Mouse (Mus musculus) forebrain, embryonic 16.5 days (tissue): ENCODE measurements around the gene Tmem38b. TPM values are rescaled to one million over a fixed set of nuclear protein-coding genes. Genes with fewer than 3 reads are reported as not detected.
"Not testable (repeated sequence)": the region's sequence is repeated elsewhere in the genome, so short reads cannot be mapped to it uniquely, and the experiment has no call there.

Experiments used
- ATAC-seq: fragments of 200-750 bp; cut with Nextera tagmentation; 2 replicates; pipeline ENCODE4 v1.8.0; 2017; ENCODE audit warnings: mild to moderate bottlenecking, moderate library complexity
- H3K27ac ChIP-seq: fragments of 300-500 bp; sonication (generic); 2 replicates; pipeline ENCODE4 v1.5.1; 2014; ENCODE audit warnings: low read length, control low read depth
- H3K27me3 ChIP-seq: fragments of 300-500 bp; sonication (generic); replicated peaks from 2 replicates; pipeline ENCODE4 v1.6.1; 2014; ENCODE audit warnings: low read length; ENCODE audit not compliant: control insufficient read depth, insufficient read depth
- H3K36me3 ChIP-seq: fragments of 300-500 bp; sonication (generic); 2 replicates; pipeline ENCODE4 v1.6.1; 2014; ENCODE audit not compliant: control insufficient read depth, insufficient read depth
- H3K4me1 ChIP-seq: fragments of 300-500 bp; sonication (generic); replicated peaks from 2 replicates; pipeline ENCODE4 v1.6.1; 2014; ENCODE audit warnings: low read length; ENCODE audit not compliant: control insufficient read depth, insufficient read depth
- H3K4me2 ChIP-seq: fragments of 300-500 bp; sonication (generic); 2 replicates; pipeline ENCODE4 v1.6.1; 2014; ENCODE audit warnings: mild to moderate bottlenecking, low read length, control low read depth
- H3K4me3 ChIP-seq: fragments of 300-500 bp; sonication (generic); replicated peaks from 2 replicates; pipeline ENCODE4 v1.5.1; 2014; ENCODE audit warnings: mild to moderate bottlenecking, low read length, control low read depth
- H3K9ac ChIP-seq: fragments of 300-500 bp; sonication (generic); replicated peaks from 2 replicates; pipeline ENCODE4 v1.6.1; 2014; ENCODE audit warnings: low read depth, low read length, control low read depth
- H3K9me3 ChIP-seq: fragments of 300-500 bp; sonication (generic); 2 replicates; pipeline ENCODE4 v1.6.1; 2016; ENCODE audit warnings: low read length; ENCODE audit not compliant: control insufficient read depth
- WGBS: fragments of 180-500 bp; shearing (Covaris S2); extraction: QIAGEN DNeasy Blood & Tissue Kit; methylation state at CpG from one replicate; pipeline ENCODE4 v1.1.7; 2014; 5-methylcytosine and 5-hydroxymethylcytosine counted together
- polyA plus RNA-seq: library from polyadenylated mRNA; unstranded; fragments of >200 nt; fragmentation: Nextera tagmentation; extraction: Ambion mirVana; gene quantifications from 2 replicates; pipeline ENCODE4 v1.2.1, GENCODE M21; 2015

The Tmem38b gene
- polyA plus RNA-seq, 1 experiment from 2014 or later = 6.8 TPM

DNA sequence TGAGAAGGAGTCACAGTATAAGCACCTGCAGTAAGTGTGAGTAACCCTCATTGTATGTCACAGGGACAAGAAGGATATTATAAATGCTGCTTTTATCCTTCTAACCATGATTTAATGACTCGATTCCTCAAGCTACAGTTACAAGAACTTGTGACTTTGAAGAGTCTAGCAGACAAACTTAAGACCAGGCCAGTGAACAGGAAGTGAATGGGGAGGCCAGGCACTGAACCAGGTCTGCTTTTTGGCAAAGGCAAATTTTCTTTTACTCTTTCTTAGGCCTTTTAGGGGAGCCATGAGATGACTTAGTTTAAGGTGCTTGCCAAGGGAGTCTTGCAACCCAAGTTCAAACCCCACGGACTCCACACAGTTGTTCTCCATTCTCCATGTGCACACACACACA is 30.1 kb upstream of the Tmem38b start:
- Histone ChIP-seq H3K4me1 (0 out of 2 replicates have a peak, but pooled peaks cover 9% of the 10 kb centered on the region), H3K4me3 (no peak overlapping the region), H3K27ac (no peak overlapping the region), H3K36me3 (no peaks in the 10 kb centered on the region), H3K9ac (no peak overlapping the region), H3K4me2 (no peak overlapping the region), H3K9me3 (no peaks in the 10 kb centered on the region), H3K27me3 (no peaks in the 10 kb centered on the region)
- no peak for ATAC-seq
- 88% methylated on average over 2 of the region's 2 CpGs for WGBS

- Histone ChIP-seq H3K9ac (peak overlapping the region; percentile 37; the same call in 1 of the 2 replicates), H3K27me3 (no peaks in the 10 kb centered on the region), H3K9me3 (no peaks in the 10 kb centered on the region), H3K36me3 (no peaks in the 10 kb centered on the region), H3K4me2 (peak overlapping the region; percentile 30), H3K27ac (no peak overlapping the region), H3K4me3 (no peak overlapping the region), H3K4me1 (0 out of 2 replicates have a peak, but pooled peaks cover 9% of the 10 kb centered on the region)
- ATAC-seq = peak; percentile 77
- WGBS = 4% methylated on average over 18 of the region's 18 CpGs
These were observed 28.7 kb upstream of the Tmem38b start for GRCm38 (mm10) chr4:53796865-53797772.

DNA sequence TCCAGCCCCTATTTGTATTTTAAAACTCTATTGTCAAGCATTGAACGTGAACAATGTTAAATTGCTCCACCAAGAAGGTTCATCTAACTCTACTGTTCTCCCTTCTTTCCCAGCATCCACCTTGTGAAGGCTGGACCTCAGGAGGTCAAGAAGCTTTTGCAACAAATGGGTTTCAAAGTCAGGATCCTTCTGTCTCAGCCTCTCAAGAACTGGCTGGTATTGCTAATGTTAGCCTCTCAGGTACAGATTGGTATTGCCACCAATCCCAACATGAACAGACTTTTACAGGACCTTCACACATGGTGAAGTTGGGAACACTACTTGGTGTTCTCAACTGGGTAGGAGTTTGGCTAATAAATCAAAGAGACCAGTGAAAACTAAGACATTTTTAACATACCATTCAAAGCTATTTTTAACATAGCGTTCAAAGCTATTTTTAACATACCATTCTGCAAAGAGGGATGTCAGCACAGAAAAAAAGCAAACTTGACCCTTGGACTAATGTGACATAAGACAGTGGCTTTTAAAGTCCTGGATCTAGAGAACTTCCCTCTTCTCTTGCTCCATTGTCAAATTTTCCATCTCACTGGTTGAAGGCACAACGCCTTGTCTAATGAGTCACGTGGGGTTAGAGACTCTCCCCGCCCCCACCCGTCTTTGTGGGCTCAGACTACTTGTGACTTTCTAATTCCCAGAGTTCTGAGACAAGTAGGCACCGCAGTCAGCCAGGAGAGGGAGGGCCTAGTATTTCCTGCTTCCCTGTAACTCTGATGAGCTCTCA is 26.8 kb upstream of the Tmem38b start:
- 32% methylated on average over 7 of the region's 7 CpGs for WGBS
- no peaks in the 10 kb centered on the region for H3K36me3 ChIP-seq
- no peaks in the 10 kb centered on the region for H3K9me3 ChIP-seq
- H3K9ac ChIP-seq = no peak overlapping the region
- no peak overlapping the region for H3K27ac ChIP-seq
- no peak overlapping the region for H3K4me2 ChIP-seq
- H3K4me3 ChIP-seq = no peak overlapping the region
- no peak for ATAC-seq
- H3K27me3 ChIP-seq = no peaks in the 10 kb centered on the region
- 0 out of 2 replicates have a peak, but pooled peaks cover 9% of the 10 kb centered on the region for H3K4me1 ChIP-seq

GRCm38 (mm10) chr4:53799753-53800152 is 26.1 kb upstream of the Tmem38b start:
- H3K9ac ChIP-seq = no peak overlapping the region
- WGBS = 50% methylated on average over 1 of the region's 1 CpGs

DNA sequence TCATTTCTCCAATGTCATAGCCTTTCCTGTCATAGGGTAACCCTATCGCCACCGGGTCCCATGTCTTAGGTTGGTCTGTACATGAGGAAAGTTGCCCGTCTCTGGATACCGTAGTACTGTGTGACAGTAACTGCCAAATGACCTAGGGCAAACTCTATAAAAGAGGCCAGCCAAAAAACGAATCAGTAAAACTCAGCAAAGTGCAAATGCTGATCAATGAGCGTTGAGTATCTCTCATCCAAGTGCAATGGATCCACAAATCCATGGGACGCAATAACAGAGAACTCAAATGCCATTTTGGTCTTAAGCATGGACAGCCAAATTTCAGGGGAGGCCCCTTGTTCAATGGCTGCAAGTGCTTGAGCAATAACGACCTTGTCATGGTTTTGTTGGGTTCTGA is 22.2 kb upstream of the Tmem38b start:
- H3K4me3 ChIP-seq, ATAC-seq, H3K9ac ChIP-seq, H3K27me3 ChIP-seq, H3K36me3 ChIP-seq, H3K27ac ChIP-seq, H3K9me3 ChIP-seq, H3K4me1 ChIP-seq, H3K4me2 ChIP-seq: not testable (repeated sequence)
- 96% methylated on average over 7 of the region's 8 CpGs for WGBS

More at GRCm38 (mm10) chr4:53799753-53800152, 26.1 kb upstream of the Tmem38b start:
- peak; percentile 50; the same call in 1 of the 2 replicates for ATAC-seq
- Histone ChIP-seq H3K4me3 (no peak overlapping the region), H3K4me1 (0 out of 2 replicates have a peak, but pooled peaks cover 9% of the 10 kb centered on the region), H3K9me3 (no peaks in the 10 kb centered on the region), H3K36me3 (no peaks in the 10 kb centered on the region), H3K27ac (no peak overlapping the region), H3K4me2 (no peak overlapping the region), H3K27me3 (no peaks in the 10 kb centered on the region)

DNA sequence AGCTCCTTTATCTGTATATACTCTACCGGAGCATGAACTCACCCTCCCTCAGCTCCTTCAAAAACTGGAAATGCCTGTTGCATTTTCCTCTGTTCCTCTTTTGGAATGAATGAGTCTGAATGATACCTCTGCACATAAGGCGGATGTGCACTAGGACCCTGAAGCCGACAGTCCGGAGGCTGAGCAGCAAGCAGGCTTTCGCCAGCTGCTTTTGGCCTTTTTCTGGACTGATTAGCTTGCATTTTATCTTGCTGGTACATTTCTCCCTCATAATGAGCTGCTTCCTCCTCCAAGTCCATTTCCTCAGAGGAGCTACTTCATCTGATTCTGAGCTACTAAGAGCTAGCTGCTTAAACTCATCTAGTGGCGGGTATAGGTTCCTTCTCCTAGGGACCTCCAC is 19.4 kb upstream of the Tmem38b start:
- not testable (repeated sequence) for ATAC-seq, H3K9me3 ChIP-seq, H3K9ac ChIP-seq, H3K4me1 ChIP-seq, H3K27ac ChIP-seq, H3K36me3 ChIP-seq, H3K4me3 ChIP-seq, H3K4me2 ChIP-seq, H3K27me3 ChIP-seq
- 74% methylated on average over 6 of the region's 6 CpGs for WGBS

DNA sequence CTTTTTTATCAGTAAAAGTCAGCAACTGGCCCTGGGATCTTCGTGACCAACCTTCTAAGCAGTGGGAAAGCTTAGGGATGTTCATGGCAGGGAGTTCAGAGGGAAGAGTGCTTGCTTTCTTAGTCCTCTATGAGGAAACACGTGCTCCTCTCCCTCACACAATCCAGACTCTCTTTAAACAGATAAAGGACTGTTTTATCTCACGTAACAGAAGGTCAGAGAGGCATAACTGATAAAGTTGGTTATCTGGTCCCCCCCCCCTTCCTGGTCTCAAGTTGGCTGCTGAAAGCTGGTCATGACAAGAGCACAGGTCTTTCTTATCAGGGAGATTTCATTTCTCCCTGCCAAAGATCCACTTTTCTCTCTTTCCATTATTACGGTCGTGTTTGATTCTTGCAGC is 7.5 kb upstream of the Tmem38b start:
- Histone ChIP-seq H3K4me1 (no peaks in the 10 kb centered on the region), H3K4me2 (no peak overlapping the region), H3K9ac (no peak overlapping the region), H3K36me3 (no peaks in the 10 kb centered on the region), H3K4me3 (no peak overlapping the region), H3K9me3 (no peaks in the 10 kb centered on the region), H3K27me3 (no peaks in the 10 kb centered on the region), H3K27ac (no peak overlapping the region)
- 73% methylated on average over 5 of the region's 5 CpGs for WGBS
- no peak for ATAC-seq

DNA sequence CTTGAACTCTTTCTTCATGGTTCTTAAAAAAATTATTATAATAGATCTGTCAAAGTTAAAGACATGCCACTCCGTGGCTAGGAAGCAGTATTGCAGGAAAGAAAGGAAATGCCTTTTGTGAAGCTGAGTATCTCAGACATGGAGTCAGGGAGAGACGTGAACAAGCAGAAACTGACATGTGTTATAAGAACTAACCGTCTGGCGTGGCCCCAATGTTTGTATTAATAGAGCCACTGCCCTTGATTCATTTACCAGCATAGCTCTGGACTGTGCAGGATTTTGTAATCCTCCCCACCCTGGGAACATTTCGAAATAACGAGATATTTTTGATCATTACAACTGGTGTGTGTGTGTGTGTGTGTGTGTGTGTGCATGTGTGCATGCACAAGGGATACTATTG is 2.1 kb upstream of the Tmem38b start:
- H3K9ac ChIP-seq = no peak overlapping the region
- H3K27ac ChIP-seq = no peak overlapping the region
- no peak overlapping the region for H3K4me2 ChIP-seq
- ATAC-seq = no peak
- no peaks in the 10 kb centered on the region for H3K36me3 ChIP-seq
- no peaks in the 10 kb centered on the region for H3K27me3 ChIP-seq
- WGBS = 33% methylated on average over 6 of the region's 6 CpGs
- peaks cover 5% of the 10 kb centered on the region; the same call in 1 of the 2 replicates for H3K4me1 ChIP-seq
- H3K9me3 ChIP-seq = no peaks in the 10 kb centered on the region
- no peak overlapping the region for H3K4me3 ChIP-seq

GRCm38 (mm10) chr4:53824831-53825230 is 1.0 kb upstream of the Tmem38b start:
- Histone ChIP-seq H3K36me3 (no peaks in the 10 kb centered on the region), H3K4me3 (no peak overlapping the region), H3K4me2 (no peak overlapping the region), H3K27ac (no peak overlapping the region), H3K4me1 (peaks cover 5% of the 10 kb centered on the region; the same call in 1 of the 2 replicates), H3K9me3 (no peaks in the 10 kb centered on the region), H3K9ac (no peak overlapping the region), H3K27me3 (no peaks in the 10 kb centered on the region)
- ATAC-seq = no peak
- WGBS = 69% methylated on average over 4 of the region's 4 CpGs
